7 mouse cellular contexts compared by ENCODE assay signal in genomic region chr11:78512025-78512957, GRCm38 (mm10). TPM values are rescaled to one million over a fixed set of nuclear protein-coding genes. Genes with fewer than 3 reads are reported as not detected.
DNase-seq lines count a peak whose midpoint lies in the region; ATAC-seq lines count a peak whose summit lies in the region.

TSS of gene Tmem199 (minus strand) at chr11:78512172.
TSS of gene Poldip2 (plus strand) at chr11:78512193.

- peak within 1 kb of the TSS; percentile 96 for H3K4me3 ChIP-seq in intestine, embryonic 16.5 days (ENCODE audit: low read length)
- H3K4me3 ChIP-seq in midbrain, embryonic 11.5 days (ENCODE audit: low read depth, low read length): peak within 1 kb of the TSS; percentile 88

- peak within 1 kb of the TSS; percentile 88 for H3K4me2 ChIP-seq in intestine, embryonic 16.5 days (ENCODE audit: low read depth, low read length)
- peak within 1 kb of the TSS; percentile 73 for H3K4me2 ChIP-seq in midbrain, embryonic 11.5 days

- H3K27me3 ChIP-seq in intestine, embryonic 16.5 days (replicated peaks; ENCODE audit: control insufficient read depth, insufficient read depth, low read length): no peaks in the 10 kb centered on the region
- no peaks in the 10 kb centered on the region for H3K27me3 ChIP-seq in midbrain, embryonic 11.5 days (ENCODE audit: control insufficient read depth, insufficient read depth, low read length)

- H3K4me1 ChIP-seq in intestine, embryonic 16.5 days (ENCODE audit: control insufficient read depth, insufficient read depth, low read length): peaks cover 8% of the 10 kb centered on the region; the same call in 1 of the 2 replicates
- peaks cover 13% of the 10 kb centered on the region for H3K4me1 ChIP-seq in midbrain, embryonic 11.5 days (ENCODE audit: control insufficient read depth, insufficient read depth, low read length)

- H3K9ac ChIP-seq in intestine, embryonic 16.5 days (ENCODE audit: low read depth, low read length): peak within 1 kb of the TSS; percentile 98
- peak within 1 kb of the TSS; percentile 95 for H3K9ac ChIP-seq in midbrain, embryonic 11.5 days (ENCODE audit: low read length)

- peak; percentile 94 for DNase-seq in adrenal gland, adult 2 months
- peak; percentile 88 for DNase-seq in embryo, embryonic 11.5 days (ENCODE audit: low read depth, low spot score)
- peak; percentile 82 to 90 for DNase-seq in gastrocnemius, postnatal 4 days (ENCODE audit: low spot score in 2 of 2)
- DNase-seq in left cerebral cortex, postnatal 36 days (ENCODE audit: low spot score in 2 of 2): peak; percentile 88
- DNase-seq in midbrain, embryonic 11.5 days (ENCODE audit: low spot score, missing footprints): peak; percentile 99
- peak; percentile 87 for DNase-seq in skeletal muscle tissue, adult 2 months (ENCODE audit: low read depth, low spot score)

- H3K9me3 ChIP-seq in intestine, embryonic 16.5 days (ENCODE audit: control insufficient read depth, low read length): no peaks in the 10 kb centered on the region
- H3K9me3 ChIP-seq in midbrain, embryonic 11.5 days (ENCODE audit: control insufficient read depth, low read length): no peaks in the 10 kb centered on the region

- peak; percentile 98 for ATAC-seq in intestine, embryonic 16.5 days
- ATAC-seq in midbrain, embryonic 11.5 days (ENCODE audit: low FRiP score): peak; percentile 95

- intact Hi-C loops in left cerebral cortex, postnatal 36 days (cut with DNase I): loop anchor here (2.0 kb wide), 1 partner anchor 25 kb away; the partner anchor contains the start of genes Ift20 and Tnfaip1

- peaks cover 14% of the 10 kb centered on the region for H3K36me3 ChIP-seq in intestine, embryonic 16.5 days (ENCODE audit: control insufficient read depth, insufficient read depth, low read length)
- H3K36me3 ChIP-seq in midbrain, embryonic 11.5 days (ENCODE audit: control insufficient read depth, insufficient read depth, low read length): peaks cover 12% of the 10 kb centered on the region; the same call in 1 of the 2 replicates

- under 1% methylated on average over 67 of the region's 67 CpGs for WGBS in intestine, embryonic 16.5 days
- WGBS in midbrain, embryonic 11.5 days: 1% methylated on average over 67 of the region's 67 CpGs

- H3K27ac ChIP-seq in intestine, embryonic 16.5 days (ENCODE audit: low read length): peak within 1 kb of the TSS; percentile 79
- peak within 1 kb of the TSS; percentile 63 for H3K27ac ChIP-seq in midbrain, embryonic 11.5 days (ENCODE audit: low read depth, low read length)

RNA-seq across cellular contexts. Expression of gene Tmem199, which starts in this region (rescaled TPM):
- 10 to 100 TPM; 22.0 to 26.8 TPM for total RNA-seq in adrenal gland, adult 2 months (2021)
- 6.9 and 8.8 TPM in 2 replicates for polyA plus RNA-seq in adrenal gland, adult 2 months (2012; rRNA removed)
- 10 to 100 TPM; 12.6 to 14.7 TPM for total RNA-seq in gastrocnemius, postnatal 4 days (2021)
- polyA plus RNA-seq in intestine, embryonic 16.5 days (2015; fragmentation: Nextera tagmentation; extraction: Ambion mirVana): 60.6 and 62.2 TPM in 2 replicates
- 10 to 100 TPM; 38.0 to 44.6 TPM for total RNA-seq in left cerebral cortex, postnatal 36 days (2021)
- 82.4 and 91.3 TPM in 2 replicates for polyA plus RNA-seq in midbrain, embryonic 11.5 days (2014; fragmentation: Nextera tagmentation; extraction: Ambion mirVana)

RNA-seq across cellular contexts. Expression of gene Poldip2, which starts in this region (rescaled TPM):
- 100 to 1,000 TPM; 151 to 168 TPM for total RNA-seq in adrenal gland, adult 2 months (2021)
- polyA plus RNA-seq in adrenal gland, adult 2 months (2012; rRNA removed): 94.8 and 108 TPM in 2 replicates
- total RNA-seq in gastrocnemius, postnatal 4 days (2021): 100 to 1,000 TPM in 1 of 2 experiments, 10 to 100 TPM in 1; 96.8 to 114 TPM
- polyA plus RNA-seq in intestine, embryonic 16.5 days (2015; fragmentation: Nextera tagmentation; extraction: Ambion mirVana): 135 and 146 TPM in 2 replicates
- total RNA-seq in left cerebral cortex, postnatal 36 days (2021): 100 to 1,000 TPM; 116 to 117 TPM
- 135 and 139 TPM in 2 replicates for polyA plus RNA-seq in midbrain, embryonic 11.5 days (2014; fragmentation: Nextera tagmentation; extraction: Ambion mirVana)

Comparison
In these comparisons a context has a peak if more than half of its experiments do, and no peak if none do; other contexts are left out.
1. Peak in every context shown above with its lines: DNase-seq, ATAC-seq, H3K4me3 ChIP-seq and H3K27ac ChIP-seq.